Mouse (Mus musculus) neural tube, embryonic 14.5 days (tissue): ENCODE measurements around the gene Syt15. TPM values are rescaled to one million over a fixed set of nuclear protein-coding genes. Genes with fewer than 3 reads are reported as not detected.

Source experiments
- ATAC-seq: fragments of 200-750 bp; cut with Nextera tagmentation; 2 replicates; pipeline ENCODE4 v1.8.0; 2017; ENCODE audit warnings: low read depth, mild to moderate bottlenecking, moderate TSS enrichment, moderate library complexity
- H3K27ac ChIP-seq: fragments of 300-500 bp; sonication (generic); 2 replicates; pipeline ENCODE4 v1.5.1; 2014; ENCODE audit warnings: low read depth, mild to moderate bottlenecking, control low read depth, low read length, moderate library complexity, mixed read lengths
- H3K27me3 ChIP-seq: fragments of 300-500 bp; sonication (generic); 2 replicates; pipeline ENCODE4 v1.6.1; 2014; ENCODE audit warnings: low read length; ENCODE audit not compliant: control insufficient read depth, insufficient read depth
- H3K36me3 ChIP-seq: fragments of 300-500 bp; sonication (generic); 2 replicates; pipeline ENCODE4 v1.6.1; 2014; ENCODE audit warnings: low read length, mixed read lengths; ENCODE audit not compliant: control insufficient read depth, insufficient read depth
- H3K4me1 ChIP-seq: fragments of 300-500 bp; sonication (generic); 2 replicates; pipeline ENCODE4 v1.6.1; 2014; ENCODE audit warnings: low read length; ENCODE audit not compliant: control insufficient read depth, insufficient read depth
- H3K4me2 ChIP-seq: fragments of 300-500 bp; sonication (generic); 2 replicates; pipeline ENCODE4 v1.6.1; 2014; ENCODE audit warnings: mild to moderate bottlenecking, low read depth, low read length, control low read depth
- H3K4me3 ChIP-seq: fragments of 300-500 bp; sonication (generic); 2 replicates; pipeline ENCODE4 v1.5.1; 2014; ENCODE audit warnings: low read depth, low read length, control low read depth, mixed read lengths
- H3K9ac ChIP-seq: fragments of 300-500 bp; sonication (generic); replicated peaks from 2 replicates; pipeline ENCODE4 v1.6.1; 2014; ENCODE audit warnings: low read depth, mild to moderate bottlenecking, control low read depth, low read length, mixed read lengths
- H3K9me3 ChIP-seq: fragments of 300-500 bp; sonication (generic); 2 replicates; pipeline ENCODE4 v1.6.1; 2016; ENCODE audit warnings: low read length; ENCODE audit not compliant: control insufficient read depth
- WGBS: fragments of 180-500 bp; shearing (Covaris S2); extraction: QIAGEN DNeasy Blood & Tissue Kit; methylation state at CpG from one replicate; pipeline ENCODE4 v1.1.7; 2014; 5-methylcytosine and 5-hydroxymethylcytosine counted together
- polyA plus RNA-seq: library from polyadenylated mRNA; unstranded; fragments of >200 nt; fragmentation: Nextera tagmentation; extraction: Ambion mirVana; gene quantifications from 2 replicates; pipeline ENCODE4 v1.2.1, GENCODE M21; 2014

Gene Syt15
- polyA plus RNA-seq, 1 experiment from 2014 or later: 0.46 TPM

GRCm38 (mm10) chr14:34273280-34273679 lies 53.9 kb downstream of the Syt15 start:
- no peaks in the 10 kb centered on the region for H3K9me3 ChIP-seq
- no peak overlapping the region for H3K9ac ChIP-seq
- no peaks in the 10 kb centered on the region for H3K36me3 ChIP-seq
- H3K4me3 ChIP-seq: no peak overlapping the region
- ATAC-seq: no peak
- 71% methylated on average over 2 of the region's 2 CpGs for WGBS
- H3K4me2 ChIP-seq: no peak overlapping the region
- H3K27ac ChIP-seq: no peak overlapping the region
- H3K27me3 ChIP-seq: no peaks in the 10 kb centered on the region
- H3K4me1 ChIP-seq: no peaks in the 10 kb centered on the region

- no peak for ATAC-seq
- H3K9ac ChIP-seq: no peak overlapping the region
- H3K36me3 ChIP-seq: no peaks in the 10 kb centered on the region
- H3K4me3 ChIP-seq: no peak overlapping the region
- no peak overlapping the region for H3K27ac ChIP-seq
- 95% methylated on average over 3 of the region's 3 CpGs for WGBS
- H3K27me3 ChIP-seq: no peaks in the 10 kb centered on the region
- no peak overlapping the region for H3K4me2 ChIP-seq
- H3K9me3 ChIP-seq: no peaks in the 10 kb centered on the region
- no peaks in the 10 kb centered on the region for H3K4me1 ChIP-seq
Observed at GRCm38 (mm10) chr14:34274141-34274540, 54.7 kb downstream of the Syt15 start.

- Histone ChIP-seq H3K4me3 (no peak overlapping the region), H3K4me2 (no peak overlapping the region), H3K4me1 (no peaks in the 10 kb centered on the region), H3K27me3 (no peaks in the 10 kb centered on the region), H3K9me3 (no peaks in the 10 kb centered on the region), H3K27ac (no peak overlapping the region), H3K36me3 (no peaks in the 10 kb centered on the region), H3K9ac (no peak overlapping the region)
- 88% methylated on average over 4 of the region's 4 CpGs for WGBS
- ATAC-seq: no peak
Observed at GRCm38 (mm10) chr14:34275225-34275624, 55.8 kb downstream of the Syt15 start.

GRCm38 (mm10) chr14:34279726-34280125 lies 60.3 kb downstream of the Syt15 start:
- 83% methylated on average over 4 of the region's 4 CpGs for WGBS
- ATAC-seq: no peak
- H3K27ac ChIP-seq: no peak overlapping the region
- no peaks in the 10 kb centered on the region for H3K4me1 ChIP-seq
- H3K36me3 ChIP-seq: no peaks in the 10 kb centered on the region
- H3K9me3 ChIP-seq: no peaks in the 10 kb centered on the region
- H3K4me2 ChIP-seq: no peak overlapping the region
- H3K27me3 ChIP-seq: no peaks in the 10 kb centered on the region
- no peak overlapping the region for H3K9ac ChIP-seq
- no peak overlapping the region for H3K4me3 ChIP-seq

Other genes starting within 250 kb of the Syt15 start
- 0.89 and 1.9 TPM in 2 replicates for gene Zfp488, start 240.8 kb upstream of the Syt15 start, polyA plus RNA-seq
- not detected in 2 replicates for gene Gm30083, start 204.4 kb upstream of the Syt15 start, polyA plus RNA-seq
- not detected in 2 replicates for gene Gm5460, start 202.8 kb upstream of the Syt15 start, polyA plus RNA-seq
- gene Antxrl, start 166.9 kb upstream of the Syt15 start, polyA plus RNA-seq: not detected in 2 replicates
- not detected in 2 replicates for gene Anxa8, start 133.6 kb upstream of the Syt15 start, polyA plus RNA-seq
- 0.75 TPM in 1 of 2 replicates, not detected in the other for gene A630023A22Rik, start 116.8 kb upstream of the Syt15 start, polyA plus RNA-seq
- gene Npy4r, start 67.1 kb upstream of the Syt15 start, polyA plus RNA-seq: 0.17 and 0.24 TPM in 2 replicates
- 4.3 and 5.2 TPM in 2 replicates for gene Gprin2, start 17.9 kb upstream of the Syt15 start, polyA plus RNA-seq
- gene Shld2, start 90.9 kb downstream of the Syt15 start, polyA plus RNA-seq: 5.1 and 8.0 TPM in 2 replicates
- gene Glud1, start 91.1 kb downstream of the Syt15 start, polyA plus RNA-seq: 145 and 152 TPM in 2 replicates
- gene Fam25c, start 135.8 kb downstream of the Syt15 start, polyA plus RNA-seq: not detected in 2 replicates
- gene Sncg, start 155.2 kb downstream of the Syt15 start, polyA plus RNA-seq: 279 and 514 TPM in 2 replicates
- gene Mmrn2, start 155.9 kb downstream of the Syt15 start, polyA plus RNA-seq: 2.4 and 4.3 TPM in 2 replicates